Mouse (Mus musculus): Measurements from ENCODE around the gene Tshz2. TPM values are rescaled to one million over a fixed set of nuclear protein-coding genes. Genes with fewer than 3 reads are reported as not detected.

Gene Tshz2
- polyA plus RNA-seq, 1 experiment from 2014 or later: 43.0 TPM

GRCm38 (mm10) chr2:169749331-169749945 lies 116.6 kb downstream of the Tshz2 start:
- Histone ChIP-seq H3K27me3 (no peaks in the 10 kb centered on the region), H3K4me3 (no peak overlapping the region), H3K36me3 (no peaks in the 10 kb centered on the region; the same call in 1 of the 2 replicates), H3K9me3 (no peaks in the 10 kb centered on the region), H3K4me2 (no peak overlapping the region), H3K27ac (no peak overlapping the region), H3K4me1 (replicated peaks) (peaks cover 19% of the 10 kb centered on the region), H3K9ac (no peak overlapping the region)
- ATAC-seq (ENCODE audit: low FRiP score): no peak
- WGBS: 82% methylated on average over 16 of the region's 16 CpGs

- no peaks in the 10 kb centered on the region for H3K27me3 ChIP-seq
- H3K4me2 ChIP-seq: no peak overlapping the region
- H3K36me3 ChIP-seq: no peaks in the 10 kb centered on the region; the same call in 1 of the 2 replicates
- H3K9ac ChIP-seq: no peak overlapping the region
- H3K27ac ChIP-seq: peak overlapping the region; percentile 68
- no peak overlapping the region for H3K4me3 ChIP-seq
- no peak for ATAC-seq (ENCODE audit: low FRiP score)
- no peaks in the 10 kb centered on the region for H3K9me3 ChIP-seq
- peaks cover 26% of the 10 kb centered on the region for H3K4me1 ChIP-seq (replicated peaks)
- WGBS: 60% methylated on average over 15 of the region's 15 CpGs
Observed at GRCm38 (mm10) chr2:169750574-169751491, 118.0 kb downstream of the Tshz2 start.

- H3K27me3 ChIP-seq: no peaks in the 10 kb centered on the region
- H3K4me3 ChIP-seq: no peak overlapping the region
- no peak overlapping the region for H3K9ac ChIP-seq
- H3K27ac ChIP-seq: no peak overlapping the region
- H3K4me1 ChIP-seq (replicated peaks): peaks cover 28% of the 10 kb centered on the region
- H3K4me2 ChIP-seq: no peak overlapping the region
- ATAC-seq (ENCODE audit: low FRiP score): no peak
- H3K36me3 ChIP-seq: no peaks in the 10 kb centered on the region; the same call in 1 of the 2 replicates
- no peaks in the 10 kb centered on the region for H3K9me3 ChIP-seq
- 86% methylated on average over 9 of the region's 9 CpGs for WGBS
Observed at GRCm38 (mm10) chr2:169752126-169752525, 119.3 kb downstream of the Tshz2 start.

DNA sequence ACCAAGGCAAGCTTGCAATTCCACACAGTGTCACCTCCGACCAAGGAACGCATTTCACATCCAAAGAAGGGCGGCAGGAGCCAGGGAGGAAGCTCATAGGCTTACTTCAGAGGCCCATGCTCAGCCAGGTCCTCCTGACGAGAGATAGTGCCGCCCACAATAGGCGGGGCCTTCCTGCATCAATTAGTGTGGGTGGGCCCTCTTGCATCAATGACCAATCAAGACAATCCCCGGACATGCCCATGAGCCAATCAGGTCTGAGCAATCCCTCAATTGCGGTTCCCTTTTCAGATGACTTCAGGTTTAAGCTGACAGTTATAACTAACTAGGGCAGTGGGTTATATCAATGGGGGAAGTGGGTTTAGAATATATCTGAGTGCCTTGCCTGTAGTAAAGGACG lies 120.6 kb downstream of the Tshz2 start:
- no peak overlapping the region for H3K4me2 ChIP-seq
- H3K4me3 ChIP-seq: no peak overlapping the region
- peaks cover 28% of the 10 kb centered on the region for H3K4me1 ChIP-seq (replicated peaks)
- no peaks in the 10 kb centered on the region for H3K9me3 ChIP-seq
- H3K36me3 ChIP-seq: no peaks in the 10 kb centered on the region
- WGBS: 88% methylated on average over 9 of the region's 9 CpGs
- no peak for ATAC-seq (ENCODE audit: low FRiP score)
- H3K9ac ChIP-seq: no peak overlapping the region
- H3K27me3 ChIP-seq: no peaks in the 10 kb centered on the region
- no peak overlapping the region for H3K27ac ChIP-seq

DNA sequence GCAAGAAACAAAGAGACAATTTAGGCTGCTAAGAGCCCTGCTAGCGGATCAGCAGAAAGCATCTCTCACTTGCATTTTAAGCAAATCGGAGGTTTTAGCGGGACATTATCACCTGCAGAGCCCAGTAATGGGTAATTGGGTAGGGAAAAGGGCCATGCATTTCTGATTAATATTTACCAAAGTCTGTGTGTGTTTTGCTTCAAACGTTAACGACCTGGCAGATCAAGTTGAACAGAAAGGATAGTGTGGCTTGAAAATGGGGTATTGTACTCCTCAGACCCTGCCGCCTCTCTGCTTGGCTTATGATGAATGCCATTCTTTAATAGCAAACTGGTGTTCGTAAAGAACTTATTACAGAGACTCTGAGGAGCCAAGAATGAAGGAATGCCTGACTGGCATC lies 122.3 kb downstream of the Tshz2 start:
- H3K9ac ChIP-seq: no peak overlapping the region
- peaks cover 31% of the 10 kb centered on the region for H3K4me1 ChIP-seq (replicated peaks)
- H3K27me3 ChIP-seq: no peaks in the 10 kb centered on the region
- no peak for ATAC-seq (ENCODE audit: low FRiP score)
- WGBS: 59% methylated on average over 7 of the region's 7 CpGs
- H3K9me3 ChIP-seq: no peaks in the 10 kb centered on the region
- H3K36me3 ChIP-seq: no peaks in the 10 kb centered on the region
- H3K4me2 ChIP-seq: no peak overlapping the region
- peak overlapping the region; percentile 55; the same call in 1 of the 2 replicates for H3K27ac ChIP-seq
- H3K4me3 ChIP-seq: no peak overlapping the region

DNA sequence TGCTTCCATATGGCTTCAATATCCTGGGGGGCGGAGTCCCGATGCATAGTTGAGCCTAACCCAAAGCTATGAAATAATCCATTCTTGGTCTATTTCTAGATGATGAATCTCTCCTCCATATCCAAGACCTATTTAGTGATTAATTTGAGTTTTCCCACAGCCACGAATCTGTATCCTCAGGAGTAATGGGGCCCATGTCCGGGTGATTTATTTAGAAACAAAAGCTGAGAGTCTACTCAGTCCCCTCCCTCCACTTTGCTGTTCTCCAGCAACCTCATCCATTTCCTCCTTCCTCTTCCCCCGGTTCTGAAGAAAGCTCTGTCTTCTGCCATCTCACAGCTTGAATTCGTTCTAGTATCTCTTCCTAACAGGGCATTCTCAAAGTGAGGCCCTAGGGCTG lies 125.3 kb downstream of the Tshz2 start:
- H3K4me2 ChIP-seq: no peak overlapping the region
- H3K36me3 ChIP-seq: no peaks in the 10 kb centered on the region
- H3K4me1 ChIP-seq (replicated peaks): peaks cover 18% of the 10 kb centered on the region
- ATAC-seq (ENCODE audit: low FRiP score): no peak
- H3K27me3 ChIP-seq: no peaks in the 10 kb centered on the region
- H3K27ac ChIP-seq: 0 out of 2 replicates have a peak overlapping the region, but pooled peaks have one; percentile 13
- H3K9me3 ChIP-seq: no peaks in the 10 kb centered on the region
- H3K9ac ChIP-seq: no peak overlapping the region
- no peak overlapping the region for H3K4me3 ChIP-seq
- 74% methylated on average over 6 of the region's 6 CpGs for WGBS

DNA sequence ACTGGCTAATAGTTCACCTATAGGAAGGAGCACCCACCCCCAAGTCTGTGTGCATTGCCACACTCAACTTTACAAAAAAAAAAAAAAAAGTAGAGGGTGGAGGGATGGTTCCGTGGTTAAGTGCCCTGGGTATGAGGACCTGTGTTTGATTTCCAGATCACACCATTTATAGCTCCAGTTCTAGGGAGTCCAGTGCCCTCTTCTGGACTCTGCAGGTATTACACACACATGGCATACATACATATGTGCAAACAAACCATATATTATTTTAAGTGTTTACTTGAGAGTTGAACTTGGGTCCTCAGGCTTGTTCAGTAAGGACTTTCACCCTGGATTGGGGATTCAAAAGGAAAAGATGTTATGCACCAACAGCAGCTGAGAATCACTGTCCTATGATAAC lies 127.3 kb downstream of the Tshz2 start:
- H3K9ac ChIP-seq: no peak overlapping the region
- peaks cover 15% of the 10 kb centered on the region for H3K4me1 ChIP-seq (replicated peaks)
- no peak overlapping the region for H3K27ac ChIP-seq
- no peak overlapping the region for H3K4me2 ChIP-seq
- no peaks in the 10 kb centered on the region for H3K36me3 ChIP-seq
- H3K27me3 ChIP-seq: no peaks in the 10 kb centered on the region
- 100% methylated on average over 1 of the region's 1 CpGs for WGBS
- H3K9me3 ChIP-seq: no peaks in the 10 kb centered on the region
- ATAC-seq (ENCODE audit: low FRiP score): no peak
- no peak overlapping the region for H3K4me3 ChIP-seq

- no peaks in the 10 kb centered on the region for H3K27me3 ChIP-seq
- H3K4me1 ChIP-seq (replicated peaks): peaks cover 6% of the 10 kb centered on the region; the same call in 1 of the 2 replicates
- ATAC-seq (ENCODE audit: low FRiP score): no peak
- H3K27ac ChIP-seq: no peak overlapping the region
- H3K4me3 ChIP-seq: no peak overlapping the region
- H3K9me3 ChIP-seq: no peaks in the 10 kb centered on the region
- no peak overlapping the region for H3K9ac ChIP-seq
- WGBS: 40% methylated on average over 3 of the region's 3 CpGs
- no peak overlapping the region for H3K4me2 ChIP-seq
- no peaks in the 10 kb centered on the region for H3K36me3 ChIP-seq
Observed at GRCm38 (mm10) chr2:169761726-169762125, 128.9 kb downstream of the Tshz2 start.

GRCm38 (mm10) chr2:169762301-169762700 lies 129.5 kb downstream of the Tshz2 start:
- H3K27ac ChIP-seq: no peak overlapping the region
- 86% methylated on average over 8 of the region's 8 CpGs for WGBS
- peaks cover 6% of the 10 kb centered on the region; the same call in 1 of the 2 replicates for H3K4me1 ChIP-seq (replicated peaks)
- no peaks in the 10 kb centered on the region for H3K36me3 ChIP-seq
- no peak overlapping the region for H3K4me2 ChIP-seq
- H3K9ac ChIP-seq: no peak overlapping the region
- no peak overlapping the region for H3K4me3 ChIP-seq
- no peaks in the 10 kb centered on the region for H3K9me3 ChIP-seq
- ATAC-seq (ENCODE audit: low FRiP score): no peak
- H3K27me3 ChIP-seq: no peaks in the 10 kb centered on the region

GRCm38 (mm10) chr2:169763716-169764115 lies 130.9 kb downstream of the Tshz2 start:
- Histone ChIP-seq H3K9me3 (no peaks in the 10 kb centered on the region), H3K36me3 (no peaks in the 10 kb centered on the region), H3K4me2 (no peak overlapping the region), H3K27me3 (no peaks in the 10 kb centered on the region), H3K9ac (no peak overlapping the region), H3K27ac (no peak overlapping the region), H3K4me3 (no peak overlapping the region), H3K4me1 (replicated peaks) (peaks cover 3% of the 10 kb centered on the region; the same call in 1 of the 2 replicates)
- ATAC-seq (ENCODE audit: low FRiP score): no peak
- 89% methylated on average over 8 of the region's 8 CpGs for WGBS

DNA sequence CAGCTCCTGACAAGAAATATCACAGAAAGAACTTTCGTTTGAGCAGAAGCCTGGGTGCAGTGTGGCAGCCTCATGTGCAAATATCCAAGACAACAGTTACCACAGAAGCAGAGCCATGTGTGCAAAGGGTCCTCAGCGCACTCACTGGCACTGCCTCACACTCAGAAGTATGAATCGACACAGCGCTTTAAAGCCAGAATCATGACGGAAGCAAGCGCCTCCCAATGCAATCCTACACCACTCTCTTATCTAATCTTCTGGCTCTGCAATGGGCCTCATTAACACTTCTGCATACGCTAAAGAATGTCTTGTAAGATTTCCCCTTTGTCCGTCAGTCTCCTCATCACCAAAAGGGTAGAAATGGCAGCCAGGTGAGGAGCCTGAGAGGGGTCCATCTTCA lies 133.4 kb downstream of the Tshz2 start:
- no peak overlapping the region for H3K4me3 ChIP-seq
- H3K27ac ChIP-seq: no peak overlapping the region
- H3K9ac ChIP-seq: no peak overlapping the region
- no peak overlapping the region for H3K4me2 ChIP-seq
- H3K36me3 ChIP-seq: no peaks in the 10 kb centered on the region
- no peak for ATAC-seq (ENCODE audit: low FRiP score)
- H3K9me3 ChIP-seq: no peaks in the 10 kb centered on the region
- H3K4me1 ChIP-seq (replicated peaks): peaks cover 6% of the 10 kb centered on the region; the same call in 1 of the 2 replicates
- WGBS: 88% methylated on average over 8 of the region's 8 CpGs
- no peaks in the 10 kb centered on the region for H3K27me3 ChIP-seq

DNA sequence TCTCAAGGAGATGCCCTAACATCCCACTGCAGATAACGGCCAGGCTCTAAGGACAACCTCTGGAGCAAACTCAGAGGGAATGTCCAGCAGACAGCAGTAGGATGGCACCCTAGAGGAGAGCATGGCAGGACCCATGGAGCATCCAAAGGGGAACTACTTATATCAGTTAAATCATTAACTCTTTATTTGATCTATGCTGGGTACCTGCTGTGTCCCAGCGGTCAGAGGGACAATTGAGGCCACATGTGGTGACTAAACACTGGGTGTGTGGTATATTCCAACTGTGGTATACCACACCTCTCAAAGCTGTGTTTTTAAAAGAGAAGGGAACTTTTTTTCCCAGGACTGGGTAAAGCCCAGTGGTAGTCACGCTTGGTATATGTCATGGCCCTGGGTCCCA lies 134.5 kb downstream of the Tshz2 start:
- Histone ChIP-seq H3K9ac (no peak overlapping the region), H3K36me3 (no peaks in the 10 kb centered on the region), H3K4me1 (replicated peaks) (peaks cover 6% of the 10 kb centered on the region; the same call in 1 of the 2 replicates), H3K4me2 (no peak overlapping the region), H3K27ac (no peak overlapping the region), H3K27me3 (no peaks in the 10 kb centered on the region), H3K4me3 (no peak overlapping the region), H3K9me3 (no peaks in the 10 kb centered on the region)
- 64% methylated on average over 3 of the region's 3 CpGs for WGBS
- ATAC-seq (ENCODE audit: low FRiP score): no peak

Data from hindbrain, embryonic 13.5 days (tissue).